Mouse (Mus musculus) 3T3-L1 (cell line): ENCODE results near the gene Endou.
A peak's percentile ranks its signal among the peaks of the same experiment; 100 is the strongest.

ENCODE experiments used
- DNase-seq: peaks from one replicate; pipeline ENCODE4 v3.0.0-alpha.2; 2015; ENCODE audit warnings: low read depth, low spot score

The Endou gene

DNA sequence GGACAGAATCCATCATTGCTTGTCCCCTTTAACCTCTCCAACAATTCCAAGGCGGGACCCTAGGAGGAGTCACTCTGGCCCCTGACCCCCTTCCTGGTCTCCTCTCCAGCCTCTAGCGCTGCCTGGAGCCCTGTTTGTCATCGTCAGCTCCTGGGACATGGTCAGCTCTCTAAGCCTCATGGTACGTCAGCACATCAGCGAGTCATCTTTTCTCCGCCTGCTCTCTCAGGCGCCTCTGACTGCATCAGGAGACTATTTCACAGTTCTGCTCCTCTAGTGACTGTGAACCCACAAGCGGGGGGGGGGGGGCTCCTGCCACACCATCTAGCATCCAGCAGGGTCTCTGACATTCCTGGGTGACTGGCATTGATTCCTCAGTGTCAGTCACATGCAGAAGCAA, 24.2 kb upstream of the Endou start:
- DNase-seq: peak; percentile 83

DNA sequence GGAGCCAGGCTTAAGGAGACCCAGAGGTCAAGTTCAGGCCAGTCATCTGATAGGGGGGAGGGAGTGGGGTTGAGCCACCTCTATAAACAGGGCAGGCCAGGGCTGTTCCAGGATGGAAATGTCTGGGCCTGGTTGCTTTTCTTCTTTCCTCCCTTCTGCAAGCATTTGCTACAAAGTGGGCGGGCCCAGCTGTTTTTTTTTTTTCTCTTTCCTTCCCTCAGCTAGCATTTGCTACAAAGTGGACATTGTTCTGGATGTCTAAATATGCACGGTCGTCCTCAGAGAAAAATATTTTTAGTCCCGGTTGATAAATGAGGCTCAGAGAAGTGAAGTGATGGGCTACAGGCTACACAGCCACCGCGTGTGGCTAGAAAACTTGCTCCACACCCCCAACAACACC, 23.3 kb upstream of the Endou start:
- peak; percentile 51 for DNase-seq

DNA sequence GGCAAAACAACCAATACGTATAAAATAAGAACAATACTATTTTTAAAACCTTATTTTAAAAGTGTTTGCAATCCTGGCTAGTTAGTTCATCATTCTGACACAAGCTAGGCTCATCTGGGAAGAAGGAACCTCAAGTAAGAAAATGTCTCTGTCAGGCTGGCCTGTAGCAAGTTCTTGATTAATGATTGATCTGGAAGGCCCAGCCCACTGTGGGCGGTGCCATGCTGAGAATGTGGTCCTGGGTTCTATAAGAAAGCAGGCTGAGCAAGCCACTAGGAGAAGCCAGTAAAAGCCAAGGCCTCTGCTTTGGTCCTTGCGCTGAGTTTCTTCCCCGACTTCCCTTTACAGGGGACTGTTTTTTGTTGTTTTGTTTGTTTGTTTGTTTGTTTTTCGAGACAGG, 21.4 kb upstream of the Endou start:
- no peak for DNase-seq

GRCm38 (mm10) chr15:97751676-97752075, 20.5 kb upstream of the Endou start:
- DNase-seq: no peak

- DNase-seq: peak; percentile 97
These were observed 19.6 kb upstream of the Endou start for GRCm38 (mm10) chr15:97750697-97751096.

DNA sequence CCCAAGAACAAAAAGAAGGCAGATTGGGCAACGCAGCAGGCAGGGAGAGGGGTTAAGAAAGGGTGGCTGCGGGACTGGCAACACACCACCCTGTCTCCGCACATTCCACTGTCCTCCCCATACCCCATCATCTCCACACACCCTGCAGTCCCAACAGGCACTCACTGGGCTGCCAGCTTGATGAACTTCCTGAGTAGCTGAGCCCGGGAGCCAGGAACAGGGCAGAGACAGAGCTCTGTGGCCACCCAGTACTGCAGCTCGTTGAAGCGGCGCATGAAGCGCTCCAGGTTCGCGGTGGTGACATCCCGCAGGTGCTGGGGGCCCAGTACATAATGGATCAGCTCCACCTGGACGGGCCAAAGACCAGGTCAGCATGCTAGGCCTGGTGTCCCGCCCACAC, 18.7 kb upstream of the Endou start:
- DNase-seq: no peak

- DNase-seq: no peak
These were observed 18.3 kb upstream of the Endou start for GRCm38 (mm10) chr15:97749397-97749796.

GRCm38 (mm10) chr15:97748964-97749363, 17.8 kb upstream of the Endou start:
- DNase-seq: no peak

DNA sequence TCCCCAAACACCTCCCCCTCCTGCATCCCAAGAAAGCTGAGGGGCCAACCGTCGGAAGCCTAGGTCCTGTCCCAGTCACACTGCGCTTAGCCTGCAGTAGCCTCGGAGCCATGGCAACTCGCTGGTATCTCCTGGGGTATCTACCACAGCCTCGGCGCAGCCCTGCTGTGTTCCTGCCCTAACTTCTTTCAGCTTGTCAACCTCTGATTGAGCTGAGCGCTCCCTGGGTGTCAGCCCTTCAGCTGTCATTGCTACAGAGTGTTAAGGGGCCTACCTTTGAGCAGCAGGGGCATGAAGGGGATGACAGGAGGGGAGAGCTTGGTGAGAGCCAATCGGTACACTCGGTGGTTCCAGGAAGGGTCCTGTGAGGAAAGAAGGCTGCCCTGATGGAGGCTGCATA, 17.2 kb upstream of the Endou start:
- no peak for DNase-seq

GRCm38 (mm10) chr15:97747486-97747885, 16.3 kb upstream of the Endou start:
- no peak for DNase-seq

- no peak for DNase-seq
These were observed 15.6 kb upstream of the Endou start for GRCm38 (mm10) chr15:97746748-97747147.

- DNase-seq: no peak
These were observed 15.1 kb upstream of the Endou start for GRCm38 (mm10) chr15:97746278-97746677.

DNA sequence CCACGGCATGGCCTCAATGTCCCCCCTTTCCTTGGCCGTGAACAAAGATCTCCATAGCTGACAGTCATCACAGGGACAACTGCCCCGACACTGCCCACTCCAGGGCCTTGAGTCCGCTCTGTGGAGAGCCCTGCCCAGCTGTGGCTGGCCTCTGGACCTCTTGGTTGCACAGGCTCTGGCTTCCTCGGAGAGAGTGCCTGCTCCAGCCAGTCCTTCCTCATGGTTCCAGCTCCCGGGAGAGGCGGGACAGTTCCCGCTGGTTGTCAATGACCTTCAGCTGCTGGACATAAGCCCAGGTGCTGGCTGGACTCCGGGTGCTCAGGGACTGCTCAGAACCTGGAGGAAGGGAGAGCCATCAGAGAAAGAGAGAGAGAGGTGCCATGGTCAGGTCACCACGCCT, 14.2 kb upstream of the Endou start:
- DNase-seq: no peak

DNA sequence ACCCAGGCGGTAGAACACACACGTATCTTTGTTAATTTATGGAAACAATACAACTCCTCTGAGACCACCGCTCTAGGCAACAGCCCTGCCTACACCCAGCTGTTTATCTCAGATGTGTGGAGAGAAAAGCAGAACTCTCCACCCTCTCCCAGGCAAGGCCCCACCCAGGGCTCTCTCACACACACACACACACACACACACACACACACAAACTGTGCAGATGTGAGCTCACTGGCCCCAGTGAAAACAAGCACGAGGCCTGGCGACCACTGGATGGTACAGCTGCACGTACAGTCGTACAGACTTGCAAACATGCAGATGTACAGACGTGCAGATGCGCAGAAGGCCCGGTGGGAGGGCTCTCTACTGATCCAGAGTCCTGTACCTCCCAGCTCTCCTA, 13.8 kb upstream of the Endou start:
- no peak for DNase-seq

DNA sequence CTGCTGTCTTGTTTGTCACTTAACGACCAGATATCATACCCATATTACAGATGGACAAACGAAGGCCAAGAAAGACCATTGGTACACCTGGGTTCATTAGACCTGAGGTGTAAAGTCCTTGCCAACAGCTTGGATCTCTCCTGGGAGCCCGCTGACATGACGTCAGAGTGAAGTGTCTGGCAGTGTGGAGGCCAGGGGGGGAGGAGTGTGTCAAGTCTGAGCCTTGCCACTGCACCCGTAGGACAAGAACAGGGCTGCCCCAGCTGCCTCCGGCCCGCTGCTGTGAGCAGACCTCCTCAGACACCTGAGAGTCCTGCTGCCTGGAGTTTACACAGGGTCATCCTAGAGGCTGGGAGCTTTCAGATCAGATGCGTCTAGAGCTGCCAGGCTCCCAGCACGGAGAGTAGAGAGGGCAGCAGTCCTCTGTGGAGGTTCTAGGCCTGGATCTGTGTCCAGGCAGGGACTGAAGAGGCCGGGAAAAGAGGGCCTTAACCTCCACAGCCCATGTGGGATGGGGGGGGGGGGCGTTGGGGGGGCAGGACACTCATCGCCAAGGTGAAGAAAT, 12.9 kb upstream of the Endou start:
- DNase-seq: no peak

- no peak for DNase-seq
These were observed 12.1 kb upstream of the Endou start for GRCm38 (mm10) chr15:97743210-97743609.

DNA sequence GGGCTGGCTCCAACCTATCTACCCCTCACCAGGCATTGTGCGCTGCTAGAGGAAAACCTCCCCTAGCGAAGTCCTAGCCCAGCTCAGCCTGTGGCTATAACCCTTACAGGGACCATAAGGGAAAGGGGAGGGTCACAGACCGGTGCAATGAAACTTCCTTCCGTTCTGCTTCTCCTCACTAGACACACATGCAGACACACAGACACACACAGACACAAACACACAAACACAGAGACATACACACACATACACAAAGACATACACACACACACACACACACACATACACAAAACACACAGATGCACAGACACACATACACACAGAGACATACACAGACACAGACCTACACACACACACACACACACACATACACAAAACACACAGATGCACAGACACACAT, 11.5 kb upstream of the Endou start:
- DNase-seq: no peak

DNA sequence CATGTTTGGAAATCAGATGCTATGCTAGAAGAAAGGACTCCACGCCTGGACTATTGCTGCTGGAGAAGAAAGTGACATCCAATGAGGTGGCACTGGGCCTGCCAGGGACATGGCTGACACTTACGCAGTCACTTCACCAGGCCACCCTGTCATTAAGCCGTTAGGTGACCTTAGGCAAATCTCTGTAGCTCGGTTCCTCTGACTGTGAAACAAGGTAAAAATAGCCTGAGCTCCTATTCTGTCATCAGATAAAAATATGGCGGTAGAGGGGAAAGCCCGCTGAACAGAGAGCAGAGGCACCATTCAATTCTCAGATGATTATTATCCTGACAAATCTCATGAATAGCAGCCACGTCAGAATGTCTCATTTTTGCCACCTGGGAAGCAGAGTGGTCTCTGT, 10.9 kb upstream of the Endou start:
- DNase-seq: no peak

DNA sequence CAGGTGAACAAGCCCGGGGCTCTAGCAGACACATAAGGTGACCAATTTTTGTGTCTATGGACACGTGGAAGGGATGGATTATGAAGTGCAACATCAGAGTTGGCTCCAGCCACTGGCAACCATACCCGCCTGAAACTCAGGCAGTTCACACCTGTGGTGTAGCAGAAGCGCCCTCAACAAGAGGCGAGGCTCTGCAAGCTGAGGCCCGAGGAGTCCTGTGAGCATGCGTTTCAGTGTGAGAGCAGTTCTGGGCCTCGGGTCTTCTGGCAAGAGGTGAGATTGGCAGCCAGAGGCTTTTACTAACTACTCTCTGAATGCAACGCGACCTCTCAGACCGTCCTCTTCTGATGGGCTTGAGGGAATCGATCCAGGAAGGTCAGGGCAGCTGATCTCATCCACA, 10.5 kb upstream of the Endou start:
- DNase-seq: no peak

- no peak for DNase-seq
These were observed 9.2 kb upstream of the Endou start for GRCm38 (mm10) chr15:97740283-97740732.

DNA sequence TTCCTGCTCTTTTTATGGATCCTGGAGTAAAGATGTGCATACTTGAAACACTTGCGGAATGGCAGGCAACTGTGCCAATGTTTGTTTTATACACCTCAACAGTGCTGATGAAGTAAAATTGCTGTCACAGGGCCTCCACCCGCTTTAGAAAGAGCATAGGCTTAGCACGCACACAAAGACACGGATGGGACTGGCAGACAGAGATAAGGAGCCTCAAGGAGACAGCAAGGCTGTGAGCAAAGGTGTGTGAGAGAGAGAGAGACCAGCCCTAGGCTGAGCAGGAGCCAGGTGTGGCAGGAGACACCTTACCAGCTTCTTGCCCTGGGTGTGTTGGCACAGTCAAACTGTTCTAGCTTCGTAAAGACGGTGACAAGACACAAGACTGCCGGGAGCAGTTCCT, 7.8 kb upstream of the Endou start:
- DNase-seq: no peak

- no peak for DNase-seq
These were observed 849 bp upstream of the Endou start for GRCm38 (mm10) chr15:97731988-97732387.

DNA sequence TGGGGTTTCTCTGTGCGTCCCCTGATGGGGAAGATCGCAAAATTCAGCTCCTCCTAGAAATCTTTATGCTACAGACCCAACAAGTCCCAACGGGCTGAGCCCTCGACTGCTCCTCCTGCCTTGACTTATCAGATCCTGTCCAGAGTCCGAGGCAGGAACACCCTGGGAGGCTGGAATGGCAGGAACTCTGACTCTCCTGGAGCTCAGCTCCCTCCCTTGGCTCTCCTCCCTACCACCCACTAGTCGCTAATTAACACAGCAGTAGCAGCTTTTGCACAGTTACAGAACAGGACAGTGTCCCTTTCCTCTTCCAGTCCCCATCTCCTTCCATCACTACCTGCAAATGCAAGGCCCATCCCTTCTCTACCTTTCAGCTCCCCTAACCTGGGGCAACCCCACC, 774 bp downstream of the Endou start:
- no peak for DNase-seq

- no peak for DNase-seq
These were observed 2.3 kb downstream of the Endou start for GRCm38 (mm10) chr15:97728804-97729203.
